Mouse (Mus musculus) small intestine, adult 2 months (tissue): ENCODE measurements around the gene Myo1d. TPM values are rescaled to one million over a fixed set of nuclear protein-coding genes. Genes with fewer than 3 reads are reported as not detected.
A peak's percentile ranks its signal among the peaks of the same experiment; 100 is the strongest.

Experiments
- H3K27ac ChIP-seq: fragments of 200-500 bp; 2 replicates; pipeline ENCODE4 v1.5.1; 2012; ENCODE audit warnings: low read depth, low read length, control low read depth, inconsistent platforms; ENCODE audit not compliant: insufficient read depth
- H3K27me3 ChIP-seq: fragments of 200-500 bp; 2 replicates; pipeline ENCODE4 v1.6.1; 2012; ENCODE audit warnings: mild to moderate bottlenecking, moderate library complexity, low read length, inconsistent platforms; ENCODE audit not compliant: control insufficient read depth, insufficient read depth
- H3K36me3 ChIP-seq: fragments of 200-500 bp; 2 replicates; pipeline ENCODE4 v1.6.1; 2012; ENCODE audit warnings: mild to moderate bottlenecking, low read length, control low read depth, inconsistent platforms; ENCODE audit not compliant: control insufficient read depth, insufficient read depth
- H3K4me1 ChIP-seq: fragments of 200-500 bp; 2 replicates; pipeline ENCODE4 v1.6.1; 2012; ENCODE audit warnings: low read length, inconsistent platforms, mixed read lengths; ENCODE audit not compliant: control insufficient read depth, insufficient read depth, insufficient read length
- H3K4me3 ChIP-seq: fragments of 200-500 bp; 2 replicates; pipeline ENCODE4 v1.5.1; 2012; ENCODE audit warnings: low read depth, mild to moderate bottlenecking, control low read depth, inconsistent platforms, low read length, moderate library complexity
- CTCF ChIP-seq: fragments of 200-500 bp; IDR thresholded peaks from 2 replicates; pipeline ENCODE4 v1.5.1; 2012; ENCODE audit warnings: low read depth, mild to moderate bottlenecking, control low read depth, inconsistent platforms, low read length, moderate library complexity, mixed read lengths; ENCODE audit not compliant: insufficient replicate concordance, insufficient read length; ENCODE audit errors: extremely low read depth
- POLR2A ChIP-seq: fragments of 200-500 bp; IDR thresholded peaks from 2 replicates; pipeline ENCODE4 v1.6.1; 2012; ENCODE audit warnings: low read depth, mild to moderate bottlenecking, control low read depth, inconsistent platforms, low read length, moderate library complexity
- WGBS: fragments of 180-500 bp; shearing (Covaris S2); methylation state at CpG from one replicate; pipeline ENCODE4 v1.1.7; 2018; 5-methylcytosine and 5-hydroxymethylcytosine counted together
- polyA plus RNA-seq: library from polyadenylated mRNA; depleted of rRNA; stranded (reverse); fragments of >200 nt; gene quantifications from 2 replicates; pipeline ENCODE4 v1.2.3, GENCODE M21; 2012

Myo1d gene
- polyA plus RNA-seq, 1 experiment, result 139 TPM

- H3K27ac ChIP-seq, result no peak overlapping the region
- WGBS, result 93% methylated on average over 13 of the region's 13 CpGs
- TF ChIP-seq POLR2A, result no peak
- TF ChIP-seq CTCF, result no peak
Measured at GRCm38 (mm10) chr11:80481409-80482050, 298.3 kb downstream of the Myo1d start.

GRCm38 (mm10) chr11:80479906-80480866 is 299.6 kb downstream of the Myo1d start:
- no peaks in the 10 kb centered on the region for H3K27me3 ChIP-seq
- 92% methylated on average over 31 of the region's 31 CpGs for WGBS
- no peak overlapping the region for H3K4me3 ChIP-seq
- no peak overlapping the region for H3K27ac ChIP-seq
- H3K4me1 ChIP-seq, result peaks cover 8% of the 10 kb centered on the region
- TF ChIP-seq CTCF (no peak), POLR2A (no peak)
- H3K36me3 ChIP-seq, result peaks cover 24% of the 10 kb centered on the region

More at GRCm38 (mm10) chr11:80481409-80482050, 298.3 kb downstream of the Myo1d start:
- Histone ChIP-seq H3K4me3 (no peak overlapping the region), H3K36me3 (peaks cover 24% of the 10 kb centered on the region), H3K4me1 (peaks cover 8% of the 10 kb centered on the region), H3K27me3 (no peaks in the 10 kb centered on the region)

GRCm38 (mm10) chr11:80479425-80479824 is 300.4 kb downstream of the Myo1d start:
- 68% methylated on average over 5 of the region's 5 CpGs for WGBS
- Histone ChIP-seq H3K4me1 (peaks cover 8% of the 10 kb centered on the region), H3K36me3 (peaks cover 22% of the 10 kb centered on the region), H3K27ac (no peak overlapping the region), H3K4me3 (no peak overlapping the region), H3K27me3 (no peaks in the 10 kb centered on the region)
- no peak for TF ChIP-seq POLR2A
- no peak for TF ChIP-seq CTCF

GRCm38 (mm10) chr11:80478694-80479412 is 301.0 kb downstream of the Myo1d start:
- 87% methylated on average over 14 of the region's 14 CpGs for WGBS
- Histone ChIP-seq H3K4me1 (peaks cover 8% of the 10 kb centered on the region), H3K4me3 (no peak overlapping the region), H3K27ac (no peak overlapping the region), H3K36me3 (peaks cover 18% of the 10 kb centered on the region), H3K27me3 (no peaks in the 10 kb centered on the region)
- TF ChIP-seq CTCF (no peak), POLR2A (no peak)

GRCm38 (mm10) chr11:80477341-80478199 is 302.3 kb downstream of the Myo1d start:
- TF ChIP-seq POLR2A, result no peak
- no peak for TF ChIP-seq CTCF
- Histone ChIP-seq H3K4me1 (peaks cover 8% of the 10 kb centered on the region), H3K36me3 (peaks cover 12% of the 10 kb centered on the region), H3K27ac (no peak overlapping the region), H3K27me3 (no peaks in the 10 kb centered on the region), H3K4me3 (peak overlapping the region; percentile 78)
- 18% methylated on average over 55 of the region's 55 CpGs for WGBS
